Mouse (Mus musculus): ENCODE measurements around the gene Ccdc113.

Ccdc113 gene

DNA sequence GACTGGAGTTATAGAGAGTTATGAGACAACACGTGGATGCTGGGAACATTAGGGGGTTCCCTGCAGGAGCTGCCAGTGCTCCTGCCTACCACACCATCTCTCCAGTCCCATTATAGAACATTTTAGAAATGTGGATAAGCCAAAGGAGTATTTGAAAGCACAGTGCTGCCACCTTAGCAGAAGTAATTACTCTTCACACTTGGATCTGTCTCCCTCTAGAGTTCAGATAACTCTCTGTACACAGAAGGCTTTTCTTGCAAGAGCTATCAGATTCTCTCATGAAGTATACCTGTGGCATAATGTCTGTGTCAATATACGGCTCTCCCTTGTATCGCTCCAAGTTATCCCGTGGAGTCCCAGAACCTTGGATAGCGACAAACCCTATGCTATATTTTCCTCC lies 5.6 kb downstream of the Ccdc113 start:
- peak; percentile 24 for DNase-seq (ENCODE audit: low spot score)

- DNase-seq (ENCODE audit: low spot score), result no peak
These were observed 8.3 kb downstream of the Ccdc113 start for GRCm38 (mm10) chr8:95542191-95542590.

DNA sequence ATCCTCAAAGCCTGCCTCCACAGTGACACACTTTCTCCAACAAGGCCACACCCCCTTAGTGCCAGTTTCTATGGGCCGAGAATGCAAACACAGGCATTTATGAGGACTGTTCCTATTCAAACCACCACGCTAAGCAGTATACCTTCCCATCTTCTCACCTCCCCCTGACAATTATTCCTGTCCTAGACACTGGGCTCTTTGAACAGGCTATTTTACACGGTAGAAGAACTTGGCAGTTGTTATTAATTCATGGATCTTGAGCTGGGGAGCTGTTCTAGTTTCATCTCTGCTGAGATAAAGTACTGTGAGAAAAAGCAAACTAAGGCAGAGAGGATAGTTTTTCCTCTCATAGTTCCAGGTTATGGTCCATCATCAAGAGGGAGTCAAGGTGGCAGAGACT lies 9.2 kb downstream of the Ccdc113 start:
- DNase-seq (ENCODE audit: low spot score), result no peak

- DNase-seq (ENCODE audit: low spot score), result no peak
These were observed 11.9 kb downstream of the Ccdc113 start for GRCm38 (mm10) chr8:95545815-95546214.

DNA sequence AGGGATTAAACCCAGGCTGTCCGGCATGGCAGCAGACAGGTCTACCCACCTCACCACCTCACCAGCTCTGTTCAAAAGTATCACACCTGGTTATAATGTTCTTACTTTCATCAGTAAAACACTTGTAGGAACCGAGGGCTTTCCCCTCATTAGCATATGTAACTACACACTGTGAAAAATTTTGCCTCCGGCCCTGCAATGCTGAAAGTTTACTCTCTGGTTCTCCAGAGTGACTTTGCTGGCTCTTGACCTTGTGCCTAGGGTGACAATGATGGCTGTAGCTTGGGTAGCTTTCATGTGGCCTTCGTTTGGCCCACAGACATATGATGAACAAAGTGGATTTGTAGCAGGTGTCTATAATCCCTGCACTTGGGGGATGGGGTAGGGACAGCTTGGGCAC lies 13.1 kb downstream of the Ccdc113 start:
- DNase-seq (ENCODE audit: low spot score), result no peak

DNA sequence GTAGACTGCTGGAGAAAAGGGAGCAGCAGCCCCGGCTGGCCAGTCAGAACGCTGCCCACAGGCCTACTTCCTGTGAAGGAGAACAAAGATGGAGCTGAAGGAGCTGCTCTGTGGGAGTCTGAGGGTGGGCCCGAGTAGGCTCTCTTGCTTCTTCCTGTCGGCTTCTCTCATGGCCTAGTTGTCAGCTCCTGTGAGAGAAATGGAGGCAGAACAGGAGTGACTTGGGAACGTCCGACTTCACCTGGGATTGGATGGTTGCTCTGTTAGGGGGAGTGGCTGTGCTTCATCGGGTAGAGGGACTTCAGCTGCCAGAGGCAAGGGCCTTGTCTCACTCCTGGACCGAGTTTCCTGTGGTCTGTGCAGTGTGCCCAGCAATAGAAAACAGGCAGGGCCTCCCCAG lies 14.0 kb downstream of the Ccdc113 start:
- no peak for DNase-seq (ENCODE audit: low spot score)

GRCm38 (mm10) chr8:95549871-95550829 lies 16.3 kb downstream of the Ccdc113 start:
- DNase-seq (ENCODE audit: low spot score), result no peak

GRCm38 (mm10) chr8:95551577-95551976 lies 17.7 kb downstream of the Ccdc113 start:
- DNase-seq (ENCODE audit: low spot score), result no peak

- no peak for DNase-seq (ENCODE audit: low spot score)
These were observed 22.1 kb downstream of the Ccdc113 start for GRCm38 (mm10) chr8:95555963-95556362.

DNA sequence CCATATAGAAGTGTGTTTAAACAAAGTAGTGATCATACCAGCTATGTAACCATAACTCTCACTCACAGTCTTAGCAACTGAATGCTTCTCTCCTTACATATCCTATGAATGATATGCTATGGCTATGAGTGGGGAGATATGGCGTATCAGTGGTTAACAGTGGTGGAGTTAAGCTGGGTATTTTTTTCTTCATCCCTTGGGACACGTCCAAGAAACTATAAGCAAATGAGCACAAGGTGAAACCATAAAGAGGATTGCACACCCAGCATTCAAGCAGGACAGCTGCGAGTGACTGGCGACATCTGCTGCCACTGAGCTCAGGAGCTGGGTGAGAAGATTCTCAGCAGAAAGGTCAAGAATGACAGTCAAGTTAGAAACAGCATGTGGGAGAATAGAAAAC lies 32.3 kb downstream of the Ccdc113 start:
- peak; percentile 10 for DNase-seq (ENCODE audit: low spot score)

DNA sequence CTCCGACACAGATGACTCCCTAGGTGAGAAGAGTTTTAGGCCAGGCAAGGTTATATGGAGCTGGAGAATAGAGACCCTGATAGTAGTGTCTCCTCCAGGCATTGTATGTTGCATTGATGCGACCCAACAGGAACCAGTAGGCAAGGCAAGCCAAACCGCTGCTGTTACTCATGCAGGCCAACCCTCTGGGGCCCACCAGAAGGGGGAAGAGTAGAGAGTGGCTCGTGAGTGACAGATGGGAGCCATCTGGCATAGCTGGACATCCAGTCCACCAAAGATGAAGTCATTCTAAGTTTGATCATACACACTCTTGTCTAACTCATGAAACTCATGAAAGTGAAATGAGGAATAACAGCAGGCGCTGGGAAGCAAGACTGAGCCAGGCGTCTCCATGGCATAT lies 32.9 kb downstream of the Ccdc113 start:
- no peak for DNase-seq (ENCODE audit: low spot score)

DNA sequence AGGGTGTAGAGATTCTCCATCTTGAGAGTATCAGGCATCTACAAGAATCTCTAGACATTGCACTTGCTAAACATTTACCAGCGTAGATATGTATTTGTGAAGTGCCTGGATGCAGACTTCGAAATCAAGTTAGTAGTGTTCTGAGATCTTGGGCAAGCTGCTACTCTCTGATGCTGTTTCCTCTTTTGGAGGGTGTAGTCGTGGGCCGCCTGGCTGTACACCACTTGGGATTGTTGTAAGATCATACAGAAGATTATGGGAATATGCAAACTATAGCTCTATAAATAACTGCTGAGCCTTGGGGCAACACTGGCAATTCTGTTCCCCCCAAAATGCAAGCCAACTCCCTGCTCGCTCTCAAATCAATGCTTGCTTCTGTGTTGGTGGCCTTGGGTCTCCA lies 39.3 kb downstream of the Ccdc113 start:
- no peak for DNase-seq (ENCODE audit: low spot score)

DNA sequence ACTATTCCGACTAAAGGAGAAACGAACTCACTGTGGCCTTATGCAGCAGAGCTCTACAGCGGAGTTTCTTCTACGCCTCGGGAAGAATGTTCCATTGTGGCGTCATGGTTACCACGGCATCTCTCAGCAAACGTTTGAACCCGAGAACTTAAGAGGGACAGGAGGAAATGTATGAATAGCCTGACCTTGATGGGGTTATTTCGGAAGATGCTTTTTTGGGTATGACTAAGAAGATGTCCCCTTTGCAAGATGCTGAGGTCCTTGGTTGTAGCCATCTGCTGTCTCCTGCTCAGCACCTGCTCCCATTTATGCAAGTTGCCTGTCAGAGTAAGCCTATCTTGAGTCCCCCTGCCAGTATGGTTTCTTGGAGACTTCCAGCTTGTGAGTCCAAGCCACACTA lies 42.4 kb downstream of the Ccdc113 start, which contains the start of gene Prss54:
Prss54 (minus strand) TSS at position 101 of the 400 bp plus-strand sequence.
- no peak for DNase-seq (ENCODE audit: low spot score)

DNA sequence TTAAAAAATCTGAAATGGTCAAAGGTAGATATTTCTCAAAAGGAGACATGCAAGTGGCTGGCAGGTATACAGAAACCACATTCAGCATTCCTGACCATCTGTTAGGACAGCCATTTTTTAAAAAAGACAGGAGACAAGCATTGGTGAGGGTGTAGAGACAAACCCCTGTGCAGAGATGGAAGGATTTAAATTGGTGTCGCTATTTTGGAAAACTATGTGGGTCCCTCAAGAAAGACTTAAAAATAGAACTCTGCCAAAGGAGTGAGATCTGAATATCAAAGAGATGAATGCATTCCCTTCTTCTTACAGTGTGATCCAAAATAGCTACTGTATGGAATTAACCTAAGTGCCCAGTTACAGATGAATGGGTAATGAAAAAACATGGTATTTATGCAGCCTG lies 53.5 kb downstream of the Ccdc113 start:
- DNase-seq (ENCODE audit: low spot score), result no peak

- DNase-seq (ENCODE audit: low spot score), result no peak
These were observed 55.4 kb downstream of the Ccdc113 start for GRCm38 (mm10) chr8:95589282-95589681.

- DNase-seq (ENCODE audit: low spot score), result no peak
These were observed 56.7 kb downstream of the Ccdc113 start for GRCm38 (mm10) chr8:95590539-95590938.

DNA sequence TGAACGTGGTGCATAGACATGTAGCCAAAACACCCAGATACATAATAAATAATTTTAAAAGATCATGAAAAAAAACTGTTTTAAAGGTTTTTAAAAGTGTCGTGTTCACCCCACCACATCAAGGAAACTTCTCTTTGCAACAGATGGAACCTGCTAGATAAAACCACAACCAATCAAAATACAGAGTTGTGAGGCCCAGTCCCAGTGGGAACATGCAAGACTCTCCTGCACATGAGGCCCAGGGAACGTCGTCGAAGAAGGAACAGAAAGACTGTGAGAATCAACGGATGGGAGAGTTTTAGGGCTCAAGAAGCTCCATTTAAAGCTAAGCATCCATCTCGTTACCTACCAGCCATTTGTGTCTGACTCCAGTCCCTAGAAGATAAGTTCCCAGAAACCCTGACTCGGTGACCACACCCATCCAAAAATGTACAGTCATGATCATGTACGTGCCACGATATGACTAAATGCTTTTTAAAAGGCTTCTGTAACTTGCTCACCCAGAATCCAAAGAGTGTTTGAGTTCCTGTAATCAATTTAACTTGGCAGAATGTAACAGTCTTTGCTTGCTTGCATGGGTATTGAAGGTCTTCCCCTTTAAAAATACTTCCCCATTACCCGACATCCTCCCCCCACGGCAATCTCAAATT lies 58.4 kb downstream of the Ccdc113 start:
- no peak for DNase-seq (ENCODE audit: low spot score)

GRCm38 (mm10) chr8:95593439-95594393 lies 59.8 kb downstream of the Ccdc113 start:
- DNase-seq (ENCODE audit: low spot score), result no peak

DNA sequence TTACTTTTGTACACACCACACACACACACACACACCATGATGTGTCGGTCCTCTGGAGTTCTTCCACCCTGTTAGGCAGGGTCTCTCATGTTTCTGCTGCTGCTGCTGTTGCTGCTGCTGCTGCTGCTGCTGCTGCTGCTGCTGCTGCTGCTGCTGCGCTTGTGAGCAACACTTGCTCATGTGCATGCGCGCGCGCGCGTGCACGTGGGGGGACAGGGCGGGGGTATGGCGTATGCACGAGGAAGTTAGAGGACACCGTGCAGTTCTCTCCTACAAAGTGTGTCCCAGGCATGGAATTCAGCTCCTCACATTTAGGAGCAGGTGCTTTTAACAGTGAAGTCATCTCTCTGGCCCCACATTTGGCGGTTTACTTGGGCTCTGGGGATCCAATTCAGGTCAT lies 61.2 kb downstream of the Ccdc113 start:
- DNase-seq (ENCODE audit: low spot score), result no peak

- no peak for DNase-seq (ENCODE audit: low spot score)
These were observed 63.0 kb downstream of the Ccdc113 start for GRCm38 (mm10) chr8:95596841-95597241.

GRCm38 (mm10) chr8:95599861-95600260 lies 66.0 kb downstream of the Ccdc113 start:
- DNase-seq (ENCODE audit: low spot score), result no peak

DNA sequence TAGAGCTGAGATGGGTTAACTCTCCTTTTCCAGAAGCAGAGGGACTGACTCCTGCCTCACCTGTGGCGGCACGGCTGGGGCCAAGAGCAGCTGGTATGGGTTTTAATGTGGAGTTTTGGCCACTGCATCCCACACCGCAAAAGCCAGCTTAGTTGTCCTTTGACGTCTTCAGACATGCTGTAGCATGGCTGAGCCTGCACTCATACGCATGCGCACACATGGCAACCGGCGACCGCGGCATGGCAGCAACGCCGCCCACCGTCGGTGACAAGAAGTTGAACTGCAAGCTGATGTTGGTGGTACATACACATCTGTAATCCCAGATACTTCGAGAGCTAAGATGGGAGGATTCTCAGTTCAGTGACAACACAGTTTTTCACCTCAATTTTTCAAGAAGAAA lies 67.4 kb downstream of the Ccdc113 start:
- no peak for DNase-seq (ENCODE audit: low spot score)

Measured in adipocyte (in vitro differentiated cells).